9 mouse cellular contexts compared by ENCODE assay signal in genomic region chr13:59656316-59656832, GRCm38 (mm10). TPM values are rescaled to one million over a fixed set of nuclear protein-coding genes. Genes with fewer than 3 reads are reported as not detected.
DNase-seq lines count a peak whose midpoint lies in the region; ATAC-seq lines count a peak whose summit lies in the region.
"Had no signal": no experiment of that assay in that cellular context is flagged by ENCODE, and none has a peak within 500 bp of the region (broad histone marks: within the 10 kb centered on the region; RNA-seq: fewer than 3 reads in every experiment).

No protein-coding gene starts in this region.

- H3K4me2 ChIP-seq in liver, embryonic 16.5 days (ENCODE audit: low read depth, low read length), result no peak overlapping the region
- no peak overlapping the region for H3K4me2 ChIP-seq in neural tube, embryonic 15.5 days

- no peak for ATAC-seq in liver, embryonic 16.5 days (ENCODE audit: low read depth)
- ATAC-seq in neural tube, embryonic 15.5 days (ENCODE audit: low FRiP score), result no peak

- H3K27me3 ChIP-seq in embryonic facial prominence, embryonic 10.5 days (replicated peaks; ENCODE audit: low read depth, poor library complexity, severe bottlenecking), result no peaks in the 10 kb centered on the region
- no peaks in the 10 kb centered on the region for H3K27me3 ChIP-seq in liver, embryonic 16.5 days (ENCODE audit: control insufficient read depth, insufficient read depth, low read depth, low read length)
- no peaks in the 10 kb centered on the region for H3K27me3 ChIP-seq in neural tube, embryonic 15.5 days (replicated peaks)

- H3K4me3 ChIP-seq in embryonic facial prominence, embryonic 10.5 days, result no peak overlapping the region
- H3K4me3 ChIP-seq in liver, embryonic 16.5 days (ENCODE audit: low read depth, low read length), result no peak overlapping the region
- H3K4me3 ChIP-seq in neural tube, embryonic 15.5 days (replicated peaks), result no peak overlapping the region

- peaks cover 94% of the 10 kb centered on the region for H3K36me3 ChIP-seq in embryonic facial prominence, embryonic 10.5 days (replicated peaks)
- peaks cover 23% of the 10 kb centered on the region for H3K36me3 ChIP-seq in liver, embryonic 16.5 days (ENCODE audit: control insufficient read depth, insufficient read depth)
- H3K36me3 ChIP-seq in neural tube, embryonic 15.5 days, result no peaks in the 10 kb centered on the region

- peaks cover 42% of the 10 kb centered on the region for H3K4me1 ChIP-seq in embryonic facial prominence, embryonic 10.5 days
- H3K4me1 ChIP-seq in liver, embryonic 16.5 days (ENCODE audit: control insufficient read depth, low read depth, low read length), result peaks cover 8% of the 10 kb centered on the region
- H3K4me1 ChIP-seq in neural tube, embryonic 15.5 days, result peaks cover 22% of the 10 kb centered on the region

- no peaks in the 10 kb centered on the region for H3K9me3 ChIP-seq in embryonic facial prominence, embryonic 10.5 days
- no peaks in the 10 kb centered on the region for H3K9me3 ChIP-seq in liver, embryonic 16.5 days (replicated peaks; ENCODE audit: control insufficient read depth, low read length)
- H3K9me3 ChIP-seq in neural tube, embryonic 15.5 days (replicated peaks), result no peaks in the 10 kb centered on the region

- 73% methylated on average over 10 of the region's 10 CpGs for WGBS in embryonic facial prominence, embryonic 10.5 days
- WGBS in liver, embryonic 16.5 days (ENCODE audit: insufficient replicate concordance), result 35% methylated on average over 10 of the region's 10 CpGs
- WGBS in neural tube, embryonic 15.5 days, result 58% methylated on average over 10 of the region's 10 CpGs

- H3K9ac ChIP-seq in liver, embryonic 16.5 days (ENCODE audit: low read depth, low read length), result no peak overlapping the region
- no peak overlapping the region for H3K9ac ChIP-seq in neural tube, embryonic 15.5 days (replicated peaks)

- peak; percentile 78 for DNase-seq in layer of hippocampus, adult 9-11 months
- no peak for DNase-seq in layer of hippocampus, postnatal 10 days (ENCODE audit: low spot score in 2 of 2)
- no peak for DNase-seq in embryonic facial prominence, embryonic 10.5 days (ENCODE audit: low spot score)
- DNase-seq in cerebellum, postnatal 36 days, result no peak
- DNase-seq in gastrocnemius, postnatal 25 days, result no peak
- DNase-seq in kidney, adult 18-20 months, result no peak

- peak overlapping the region; percentile 16 for H3K27ac ChIP-seq in embryonic facial prominence, embryonic 10.5 days (replicated peaks)
- H3K27ac ChIP-seq in liver, embryonic 16.5 days (ENCODE audit: low read length), result 0 out of 2 replicates have a peak overlapping the region, but pooled peaks have one; percentile 26
- H3K27ac ChIP-seq in neural tube, embryonic 15.5 days (replicated peaks), result peak overlapping the region; percentile 51

RNA-seq across cellular contexts. Expression of gene Golm1, which starts 19.2 kb away (rescaled TPM):
- 10 to 100 TPM; 45.1 to 46.8 TPM for total RNA-seq in layer of hippocampus, postnatal 10 days (2021)
- polyA plus RNA-seq in embryonic facial prominence, embryonic 10.5 days (2016; fragmentation: Nextera tagmentation; extraction: Ambion mirVana), result 99.3 and 115 TPM in 2 replicates
- polyA plus RNA-seq in liver, embryonic 16.5 days (2015; fragmentation: Nextera tagmentation; extraction: Ambion mirVana), result 36.8 and 38.6 TPM in 2 replicates
- polyA plus RNA-seq in neural tube, embryonic 15.5 days (2015; fragmentation: Nextera tagmentation; extraction: Ambion mirVana), result 19.1 and 23.8 TPM in 2 replicates
- 1 to 10 TPM; 5.0 to 6.5 TPM for total RNA-seq in gastrocnemius, postnatal 25 days (2021)

RNA-seq across cellular contexts. Expression of gene 4921517D22Rik, which starts 37.5 kb away (rescaled TPM):
- not detected for total RNA-seq in layer of hippocampus, postnatal 10 days (2021)
- not detected in 2 replicates for polyA plus RNA-seq in embryonic facial prominence, embryonic 10.5 days (2016; fragmentation: Nextera tagmentation; extraction: Ambion mirVana)
- not detected in 2 replicates for polyA plus RNA-seq in liver, embryonic 16.5 days (2015; fragmentation: Nextera tagmentation; extraction: Ambion mirVana)
- polyA plus RNA-seq in neural tube, embryonic 15.5 days (2015; fragmentation: Nextera tagmentation; extraction: Ambion mirVana), result not detected in 2 replicates
- total RNA-seq in gastrocnemius, postnatal 25 days (2021), result not detected
- polyA plus RNA-seq: cortical plate, adult 2 months had no signal

RNA-seq across cellular contexts. Expression of gene Spata31d1a, which starts 53.8 kb away (rescaled TPM):
- under 1 TPM; 0.11 to 0.21 TPM for total RNA-seq in layer of hippocampus, postnatal 10 days (2021)
- polyA plus RNA-seq in embryonic facial prominence, embryonic 10.5 days (2016; fragmentation: Nextera tagmentation; extraction: Ambion mirVana), result 0.02 and 0.14 TPM in 2 replicates
- 0.12 TPM in 1 of 2 replicates, not detected in the other for polyA plus RNA-seq in liver, embryonic 16.5 days (2015; fragmentation: Nextera tagmentation; extraction: Ambion mirVana)
- 0.03 and 0.13 TPM in 2 replicates for polyA plus RNA-seq in neural tube, embryonic 15.5 days (2015; fragmentation: Nextera tagmentation; extraction: Ambion mirVana)
- not detected for total RNA-seq in gastrocnemius, postnatal 25 days (2021)

RNA-seq across cellular contexts. Expression of gene Spata31d1b, which starts 55.7 kb away (rescaled TPM):
- under 1 TPM in 1 of 2 experiments, not detected in 1; 0.11 TPM for total RNA-seq in layer of hippocampus, postnatal 10 days (2021)
- polyA plus RNA-seq in embryonic facial prominence, embryonic 10.5 days (2016; fragmentation: Nextera tagmentation; extraction: Ambion mirVana), result not detected in 2 replicates
- polyA plus RNA-seq in liver, embryonic 16.5 days (2015; fragmentation: Nextera tagmentation; extraction: Ambion mirVana), result not detected in 2 replicates
- not detected in 2 replicates for polyA plus RNA-seq in neural tube, embryonic 15.5 days (2015; fragmentation: Nextera tagmentation; extraction: Ambion mirVana)
- not detected for total RNA-seq in gastrocnemius, postnatal 25 days (2021)
